Mouse (Mus musculus) intestine, postnatal 0 days (tissue): ENCODE results near the gene Gm9803. TPM values are rescaled to one million over a fixed set of nuclear protein-coding genes. Genes with fewer than 3 reads are reported as not detected.

Experiments used
- ATAC-seq: fragments of 200-750 bp; cut with Nextera tagmentation; 2 replicates; pipeline ENCODE4 v1.8.0; 2017; ENCODE audit warnings: mild to moderate bottlenecking, moderate TSS enrichment, moderate library complexity
- H3K27ac ChIP-seq: fragments of 300-500 bp; sonication (generic); 2 replicates; pipeline ENCODE4 v1.5.1; 2014; ENCODE audit warnings: mild to moderate bottlenecking, low read depth, low read length, moderate library complexity
- H3K27me3 ChIP-seq: fragments of 300-500 bp; sonication (generic); replicated peaks from 2 replicates; pipeline ENCODE4 v1.6.1; 2014; ENCODE audit warnings: low read length, mixed read lengths; ENCODE audit not compliant: control insufficient read depth, insufficient read depth
- H3K36me3 ChIP-seq: fragments of 300-500 bp; sonication (generic); 2 replicates; pipeline ENCODE4 v1.6.1; 2014; ENCODE audit warnings: mild to moderate bottlenecking, moderate library complexity; ENCODE audit not compliant: control insufficient read depth, insufficient read depth
- H3K4me1 ChIP-seq: fragments of 300-500 bp; sonication (generic); replicated peaks from 2 replicates; pipeline ENCODE4 v1.6.1; 2014; ENCODE audit warnings: antibody characterized with exemption, low read length, mixed read lengths; ENCODE audit not compliant: control insufficient read depth, insufficient read depth
- H3K4me2 ChIP-seq: fragments of 300-500 bp; sonication (generic); replicated peaks from 2 replicates; pipeline ENCODE4 v1.6.1; 2014; ENCODE audit warnings: low read depth, mild to moderate bottlenecking, moderate library complexity
- H3K4me3 ChIP-seq: fragments of 300-500 bp; sonication (generic); 2 replicates; pipeline ENCODE4 v1.5.1; 2014; ENCODE audit warnings: low read depth, low read length
- H3K9ac ChIP-seq: fragments of 300-500 bp; sonication (generic); 2 replicates; pipeline ENCODE4 v1.6.1; 2014; ENCODE audit warnings: mild to moderate bottlenecking, low read depth, low read length
- H3K9me3 ChIP-seq: fragments of 300-500 bp; sonication (generic); 2 replicates; pipeline ENCODE4 v1.6.1; 2016; ENCODE audit warnings: mixed run types; ENCODE audit not compliant: control insufficient read depth
- CTCF ChIP-seq: sonication (generic); IDR thresholded peaks from 2 replicates; pipeline ENCODE4 v1.5.1; 2016; ENCODE audit warnings: low read depth, mild to moderate bottlenecking, control low read depth, antibody characterized with exemption, moderate library complexity
- WGBS: fragments of 180-500 bp; shearing (Covaris S2); extraction: QIAGEN DNeasy Blood & Tissue Kit; methylation state at CpG from one replicate; pipeline ENCODE4 v1.1.7; 2014; 5-methylcytosine and 5-hydroxymethylcytosine counted together
- polyA plus RNA-seq: library from polyadenylated mRNA; unstranded; fragments of >200 nt; fragmentation: Nextera tagmentation; extraction: Ambion mirVana; gene quantifications from 2 replicates; pipeline ENCODE4 v1.2.1, GENCODE M21; 2015

The Gm9803 gene
- polyA plus RNA-seq, 1 experiment from 2014 or later: 14.8 TPM

GRCm38 (mm10) chr10:43557630-43558165, 33.8 kb downstream of the Gm9803 start:
- H3K4me2 ChIP-seq: no peak overlapping the region
- H3K9me3 ChIP-seq: no peaks in the 10 kb centered on the region
- ATAC-seq: no peak
- 84% methylated on average over 5 of the region's 5 CpGs for WGBS
- H3K4me1 ChIP-seq: no peaks in the 10 kb centered on the region
- no peaks in the 10 kb centered on the region for H3K36me3 ChIP-seq
- TF ChIP-seq CTCF: no peak
- no peak overlapping the region for H3K9ac ChIP-seq
- H3K4me3 ChIP-seq: no peak overlapping the region
- H3K27me3 ChIP-seq: no peaks in the 10 kb centered on the region
- no peak overlapping the region for H3K27ac ChIP-seq

GRCm38 (mm10) chr10:43559313-43559712, 35.4 kb downstream of the Gm9803 start:
- no peaks in the 10 kb centered on the region for H3K4me1 ChIP-seq
- no peaks in the 10 kb centered on the region for H3K36me3 ChIP-seq
- WGBS: 74% methylated on average over 11 of the region's 11 CpGs
- H3K4me3 ChIP-seq: no peak overlapping the region
- no peak overlapping the region for H3K9ac ChIP-seq
- TF ChIP-seq CTCF: no peak
- ATAC-seq: no peak
- H3K27ac ChIP-seq: no peak overlapping the region
- no peaks in the 10 kb centered on the region for H3K27me3 ChIP-seq
- no peaks in the 10 kb centered on the region for H3K9me3 ChIP-seq
- no peak overlapping the region for H3K4me2 ChIP-seq

GRCm38 (mm10) chr10:43560765-43561164, 36.9 kb downstream of the Gm9803 start:
- no peak for ATAC-seq
- H3K27ac ChIP-seq: no peak overlapping the region
- no peaks in the 10 kb centered on the region for H3K9me3 ChIP-seq
- H3K4me1 ChIP-seq: no peaks in the 10 kb centered on the region
- peak; percentile 44 for TF ChIP-seq CTCF
- H3K4me3 ChIP-seq: no peak overlapping the region
- WGBS: 33% methylated on average over 2 of the region's 2 CpGs
- no peak overlapping the region for H3K4me2 ChIP-seq
- no peaks in the 10 kb centered on the region for H3K27me3 ChIP-seq
- no peaks in the 10 kb centered on the region for H3K36me3 ChIP-seq
- no peak overlapping the region for H3K9ac ChIP-seq

GRCm38 (mm10) chr10:43561311-43561710, 37.4 kb downstream of the Gm9803 start:
- WGBS: 91% methylated on average over 2 of the region's 2 CpGs
- no peak overlapping the region for H3K27ac ChIP-seq
- no peaks in the 10 kb centered on the region for H3K4me1 ChIP-seq
- H3K4me2 ChIP-seq: no peak overlapping the region
- no peaks in the 10 kb centered on the region for H3K27me3 ChIP-seq
- ATAC-seq: no peak
- H3K4me3 ChIP-seq: no peak overlapping the region
- no peaks in the 10 kb centered on the region for H3K9me3 ChIP-seq
- H3K36me3 ChIP-seq: no peaks in the 10 kb centered on the region
- H3K9ac ChIP-seq: no peak overlapping the region
- no peak; the same call in 1 of the 2 replicates for TF ChIP-seq CTCF

Other genes with a start within 250 kb of the Gm9803 start
- 0.86 and 0.98 TPM in 2 replicates for gene Bend3, start 45.3 kb upstream of the Gm9803 start, polyA plus RNA-seq
- 54.7 and 57.3 TPM in 2 replicates for gene 1700021F05Rik, start 16.9 kb downstream of the Gm9803 start, polyA plus RNA-seq
- 87.8 and 91.9 TPM in 2 replicates for gene Cd24a, start 54.2 kb downstream of the Gm9803 start, polyA plus RNA-seq